In the genomic region with DNA sequence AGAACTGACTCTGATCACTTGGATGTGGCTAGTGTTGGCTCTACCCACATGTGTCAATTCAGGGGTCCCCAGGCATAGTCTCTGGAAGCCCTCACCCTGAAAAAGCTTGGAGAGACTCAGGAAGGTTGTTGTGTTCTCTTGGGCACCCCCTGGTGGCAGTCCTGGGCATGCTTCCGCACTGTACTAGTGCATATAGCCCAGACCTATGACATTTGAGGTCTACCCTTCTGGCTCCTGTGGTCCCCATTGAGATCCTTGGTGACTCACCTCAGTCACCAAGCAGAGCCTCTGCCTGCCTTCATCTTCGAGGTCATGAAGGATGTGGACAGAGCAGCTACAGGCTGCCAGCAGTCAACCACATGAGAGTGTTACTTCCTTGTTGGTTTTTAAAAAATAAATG, we compare ENCODE assay signal across 8 mouse cellular contexts. TPM values are rescaled to one million over a fixed set of nuclear protein-coding genes. Genes with fewer than 3 reads are reported as not detected.
DNase-seq lines count a peak whose midpoint lies in the region; ATAC-seq lines count a peak whose summit lies in the region.

No protein-coding gene starts in this region.

- ATAC-seq in erythroblast, adult 5-6 weeks (replicated peaks; ENCODE audit: low FRiP score, poor library complexity, severe bottlenecking): peak; percentile 38

- intact Hi-C loops in left cerebral cortex, postnatal 14 days (cut with DNase I): no loop called here

- peak; percentile 60 to 83 for DNase-seq in adrenal gland, adult (ENCODE audit: inconsistent age in 2 of 2, low spot score in 1 of 2)
- DNase-seq in adrenal gland, adult 8-10 months: no peak
- DNase-seq in left cerebral cortex, postnatal 14 days (ENCODE audit: low spot score in 2 of 2): peak; percentile 59 to 70
- no peak for DNase-seq in left cerebral cortex, adult 8-10 months (ENCODE audit: low spot score in 2 of 2)
- peak; percentile 71 for DNase-seq in ES-CJ7 (ENCODE audit: low read depth, low spot score)
- peak; percentile 61 for DNase-seq in naive thymus-derived CD4-positive, alpha-beta T cell, adult 2 months (ENCODE audit: low read depth)
- no peak for DNase-seq in yolk sac, embryonic 10.5 days (ENCODE audit: low spot score)

RNA-seq across cellular contexts. Expression of gene Pgls, which starts 5.1 kb away (rescaled TPM):
- 100 to 1,000 TPM; 116 to 141 (median 124) TPM for total RNA-seq in adrenal gland, adult 8-10 months (2022)
- total RNA-seq in left cerebral cortex, postnatal 14 days (2021): 10 to 100 TPM; 54.4 to 55.4 TPM
- total RNA-seq in left cerebral cortex, adult 8-10 months (2022): 10 to 100 TPM; 28.7 to 31.1 (median 29.3) TPM
- 24.0 and 27.4 TPM in 2 replicates for total RNA-seq in erythroblast, adult 5-6 weeks (2015; ENCODE audit: low replicate concordance)
- total RNA-seq in erythroblast, adult 5-6 weeks (2017; ENCODE audit: low replicate concordance): 13.5 and 23.2 TPM in 2 replicates

RNA-seq across cellular contexts. Expression of gene Fam129c, which starts 10.6 kb away (rescaled TPM):
- total RNA-seq in adrenal gland, adult 8-10 months (2022): 1 to 10 TPM; 1.5 to 3.0 (median 2.3) TPM
- total RNA-seq in left cerebral cortex, postnatal 14 days (2021): 1 to 10 TPM; 3.3 TPM
- total RNA-seq in left cerebral cortex, adult 8-10 months (2022): 1 to 10 TPM; 1.2 to 3.5 (median 2.3) TPM
- total RNA-seq in erythroblast, adult 5-6 weeks (2015; ENCODE audit: low replicate concordance): not detected in 2 replicates
- total RNA-seq in erythroblast, adult 5-6 weeks (2017; ENCODE audit: low replicate concordance): not detected in 2 replicates

RNA-seq across cellular contexts. Expression of gene Slc27a1, which starts 18.2 kb away (rescaled TPM):
- total RNA-seq in adrenal gland, adult 8-10 months (2022): 100 to 1,000 TPM; 141 to 186 (median 160) TPM
- total RNA-seq in left cerebral cortex, postnatal 14 days (2021): 10 to 100 TPM; 82.0 to 84.3 TPM
- 100 to 1,000 TPM in 1 of 4 experiments, 10 to 100 TPM in 3; 94.4 to 105 (median 97.5) TPM for total RNA-seq in left cerebral cortex, adult 8-10 months (2022)
- 0.42 and 1.2 TPM in 2 replicates for total RNA-seq in erythroblast, adult 5-6 weeks (2015; ENCODE audit: low replicate concordance)
- 0.51 TPM in 1 of 2 replicates, not detected in the other for total RNA-seq in erythroblast, adult 5-6 weeks (2017; ENCODE audit: low replicate concordance)

RNA-seq across cellular contexts. Expression of gene Nxnl1, which starts 20.5 kb away (rescaled TPM):
- total RNA-seq in adrenal gland, adult 8-10 months (2022): 1 to 10 TPM in 1 of 4 experiments, under 1 TPM in 3; 0.40 to 1.3 (median 0.49) TPM
- total RNA-seq in left cerebral cortex, postnatal 14 days (2021): under 1 TPM in 1 of 2 experiments, not detected in 1; 0.15 TPM
- under 1 TPM in 2 of 4 experiments, not detected in 2; 0.17 to 0.21 TPM for total RNA-seq in left cerebral cortex, adult 8-10 months (2022)
- total RNA-seq in erythroblast, adult 5-6 weeks (2015; ENCODE audit: low replicate concordance): not detected in 2 replicates
- total RNA-seq in erythroblast, adult 5-6 weeks (2017; ENCODE audit: low replicate concordance): not detected in 2 replicates

RNA-seq across cellular contexts. Expression of gene Colgalt1, which starts 23.9 kb away (rescaled TPM):
- total RNA-seq in adrenal gland, adult 8-10 months (2022): 10 to 100 TPM; 64.7 to 78.0 (median 69.1) TPM
- 10 to 100 TPM; 59.4 to 64.7 TPM for total RNA-seq in left cerebral cortex, postnatal 14 days (2021)
- total RNA-seq in left cerebral cortex, adult 8-10 months (2022): 10 to 100 TPM; 38.6 to 51.4 (median 45.8) TPM
- 9.8 and 19.9 TPM in 2 replicates for total RNA-seq in erythroblast, adult 5-6 weeks (2015; ENCODE audit: low replicate concordance)
- total RNA-seq in erythroblast, adult 5-6 weeks (2017; ENCODE audit: low replicate concordance): 9.6 and 10.8 TPM in 2 replicates

Comparison
In these comparisons a context has a peak if more than half of its experiments do, and no peak if none do; other contexts are left out.
1. DNase-seq: peak in adrenal gland, adult (2 of 2), left cerebral cortex, postnatal 14 days (2 of 2), ES-CJ7 (single experiment) and naive thymus-derived CD4-positive, alpha-beta T cell, adult 2 months (single experiment); none in adrenal gland, adult 8-10 months (single experiment), left cerebral cortex, adult 8-10 months (0 of 2) and yolk sac, embryonic 10.5 days (single experiment).
2. RNA of gene Slc27a1, which starts 18.2 kb away (total RNA-seq): 141 to 186 TPM in adrenal gland, adult 8-10 months, 94.4 to 105 TPM in left cerebral cortex, adult 8-10 months and 82.0 to 84.3 TPM in left cerebral cortex, postnatal 14 days; 0.42 to 1.2 TPM in erythroblast, adult 5-6 weeks; every median in the first group is over 10 times any median in the second.